ENCODE assay signal across 8 mouse cellular contexts in the genomic region with DNA sequence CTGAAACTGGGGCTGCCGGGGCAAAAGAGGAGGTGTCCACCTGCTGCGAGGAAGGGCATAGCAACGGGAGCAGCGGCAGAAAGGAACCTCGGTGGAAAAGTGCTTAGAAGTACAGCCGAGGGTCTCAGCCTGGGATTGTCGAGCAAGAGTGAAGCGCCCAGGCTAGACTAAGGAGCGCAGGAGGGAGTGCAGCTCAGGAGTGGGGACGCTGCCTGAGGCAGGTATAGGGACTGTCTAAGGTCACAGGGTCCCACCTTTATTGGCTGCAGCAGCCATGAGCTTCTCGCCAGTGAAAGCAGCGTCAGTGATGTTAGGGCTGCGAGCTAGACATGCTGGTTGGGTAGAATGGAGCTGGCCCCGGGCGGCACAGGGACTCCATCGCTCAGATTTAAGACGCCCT. TPM values are rescaled to one million over a fixed set of nuclear protein-coding genes. Genes with fewer than 3 reads are reported as not detected.
A peak's percentile ranks its signal among the peaks of the same experiment; 100 is the strongest.
DNase-seq lines count a peak whose midpoint lies in the region; ATAC-seq and TF ChIP-seq lines count a peak whose summit lies in the region.
"Had no signal": no experiment of that assay in that cellular context is flagged by ENCODE, and none has a peak within 500 bp of the region (broad histone marks: within the 10 kb centered on the region; RNA-seq: fewer than 3 reads in every experiment).

No protein-coding gene starts in this region.

- peaks cover 14% of the 10 kb centered on the region; the same call in 1 of the 2 replicates for H3K27me3 ChIP-seq in lung, postnatal 0 days (replicated peaks; ENCODE audit: insufficient read depth, low read length)
- H3K27me3 ChIP-seq in forebrain, embryonic 14.5 days (replicated peaks; ENCODE audit: control insufficient read depth, insufficient read depth, low read length) = peaks cover 41% of the 10 kb centered on the region
- peaks cover 40% of the 10 kb centered on the region for H3K27me3 ChIP-seq in liver, embryonic 11.5 days (replicated peaks; ENCODE audit: control insufficient read depth, insufficient read depth, low read length)
- H3K27me3 ChIP-seq in stomach, embryonic 16.5 days (ENCODE audit: control insufficient read depth, insufficient read depth, low read length) = peaks cover 39% of the 10 kb centered on the region

- no peaks in the 10 kb centered on the region for H3K36me3 ChIP-seq in lung, postnatal 0 days (ENCODE audit: insufficient read depth, low read length)
- H3K36me3 ChIP-seq in forebrain, embryonic 14.5 days (ENCODE audit: control insufficient read depth, insufficient read depth, low read length) = no peaks in the 10 kb centered on the region
- H3K36me3 ChIP-seq in liver, embryonic 11.5 days (ENCODE audit: control insufficient read depth, insufficient read depth, low read length) = no peaks in the 10 kb centered on the region
- no peaks in the 10 kb centered on the region for H3K36me3 ChIP-seq in stomach, embryonic 16.5 days (ENCODE audit: control insufficient read depth, insufficient read depth, low read length)

- H3K27ac ChIP-seq in lung, postnatal 0 days (ENCODE audit: low read length) = no peak overlapping the region
- H3K27ac ChIP-seq in forebrain, embryonic 14.5 days (ENCODE audit: low read depth, low read length) = no peak overlapping the region
- H3K27ac ChIP-seq in liver, embryonic 11.5 days (ENCODE audit: low read depth, low read length) = no peak overlapping the region
- no peak overlapping the region for H3K27ac ChIP-seq in stomach, embryonic 16.5 days (ENCODE audit: low read length)
- H3K27ac ChIP-seq: macrophage had no signal

- no peak overlapping the region for H3K9ac ChIP-seq in lung, postnatal 0 days (replicated peaks; ENCODE audit: low read depth)
- H3K9ac ChIP-seq in forebrain, embryonic 14.5 days (ENCODE audit: low read length) = peak overlapping the region; percentile 54; the same call in 1 of the 2 replicates
- H3K9ac ChIP-seq in liver, embryonic 11.5 days (ENCODE audit: low read depth, low read length) = peak overlapping the region; percentile 20; the same call in 1 of the 2 replicates
- H3K9ac ChIP-seq in stomach, embryonic 16.5 days (ENCODE audit: low read length) = peak overlapping the region; percentile 69

- no peak for TF ChIP-seq EP300 in lung, postnatal 0 days (IDR thresholded peaks at IDR 0.05)

- no peak for ATAC-seq in lung, postnatal 0 days
- no peak for ATAC-seq in forebrain, embryonic 14.5 days
- ATAC-seq in liver, embryonic 11.5 days (replicated peaks; ENCODE audit: low FRiP score) = no peak
- ATAC-seq in stomach, embryonic 16.5 days (ENCODE audit: insufficient read depth, low FRiP score) = no peak

- H3K4me3 ChIP-seq in lung, postnatal 0 days (ENCODE audit: low read depth, low read length) = peak overlapping the region; percentile 38
- H3K4me3 ChIP-seq in forebrain, embryonic 14.5 days (ENCODE audit: low read depth, low read length) = peak overlapping the region; percentile 42
- H3K4me3 ChIP-seq in liver, embryonic 11.5 days (ENCODE audit: low read depth, low read length) = peak overlapping the region; percentile 61
- peak overlapping the region; percentile 53 for H3K4me3 ChIP-seq in stomach, embryonic 16.5 days (replicated peaks; ENCODE audit: low read length)

- 3% methylated on average over 17 of the region's 17 CpGs for WGBS in lung, postnatal 0 days
- 3% methylated on average over 17 of the region's 17 CpGs for WGBS in forebrain, embryonic 14.5 days
- WGBS in liver, embryonic 11.5 days = 5% methylated on average over 17 of the region's 17 CpGs
- 4% methylated on average over 17 of the region's 17 CpGs for WGBS in stomach, embryonic 16.5 days

- H3K4me1 ChIP-seq in lung, postnatal 0 days (ENCODE audit: insufficient read depth, low read depth, low read length) = peaks cover 15% of the 10 kb centered on the region
- peaks cover 4% of the 10 kb centered on the region; the same call in 1 of the 2 replicates for H3K4me1 ChIP-seq in forebrain, embryonic 14.5 days (ENCODE audit: control insufficient read depth, insufficient read depth, low read length)
- peaks cover 40% of the 10 kb centered on the region for H3K4me1 ChIP-seq in liver, embryonic 11.5 days (replicated peaks; ENCODE audit: control insufficient read depth, insufficient read depth, low read length)
- H3K4me1 ChIP-seq in stomach, embryonic 16.5 days (ENCODE audit: control insufficient read depth, insufficient read depth, low read length) = peaks cover 12% of the 10 kb centered on the region

- no peak for TF ChIP-seq CTCF in lung, postnatal 0 days (IDR thresholded peaks at IDR 0.05)

- DNase-seq in lung, postnatal 0 days (ENCODE audit: low spot score) = no peak
- DNase-seq in lung, postnatal 36 days = no peak
- no peak for DNase-seq in forebrain, embryonic 14.5 days (ENCODE audit: low spot score)
- DNase-seq in liver, embryonic 11.5 days (ENCODE audit: low spot score) = no peak
- no peak for DNase-seq in right cerebral cortex, postnatal 36 days (ENCODE audit: low spot score in 2 of 2)
- no peak for DNase-seq in adrenal gland, postnatal 10 days

- H3K4me2 ChIP-seq in lung, postnatal 0 days (replicated peaks; ENCODE audit: low read depth, low read length) = peak overlapping the region; percentile 76
- H3K4me2 ChIP-seq in forebrain, embryonic 14.5 days (ENCODE audit: low read length) = peak overlapping the region; percentile 75
- H3K4me2 ChIP-seq in liver, embryonic 11.5 days = peak overlapping the region; percentile 97
- H3K4me2 ChIP-seq in stomach, embryonic 16.5 days (ENCODE audit: low read depth, low read length) = peak overlapping the region; percentile 97

- no peaks in the 10 kb centered on the region for H3K9me3 ChIP-seq in lung, postnatal 0 days (ENCODE audit: low read length)
- H3K9me3 ChIP-seq in forebrain, embryonic 14.5 days (replicated peaks; ENCODE audit: control insufficient read depth, low read length) = no peaks in the 10 kb centered on the region
- H3K9me3 ChIP-seq in liver, embryonic 11.5 days (ENCODE audit: control insufficient read depth, low read length) = no peaks in the 10 kb centered on the region
- no peaks in the 10 kb centered on the region for H3K9me3 ChIP-seq in stomach, embryonic 16.5 days (replicated peaks; ENCODE audit: control insufficient read depth, low read length)

RNA-seq across cellular contexts. Expression of a gene that starts 0.6 kb away (rescaled TPM):
- polyA plus RNA-seq in lung, postnatal 0 days (2015; fragmentation: Nextera tagmentation; extraction: Ambion mirVana) = 0.94 and 1.3 TPM in 2 replicates
- 1.0 and 2.7 TPM in 2 replicates for polyA plus RNA-seq in forebrain, embryonic 14.5 days (2014; fragmentation: Nextera tagmentation; extraction: Ambion mirVana)
- 5.2 and 5.9 TPM in 2 replicates for polyA plus RNA-seq in liver, embryonic 11.5 days (2014; fragmentation: Nextera tagmentation; extraction: Ambion mirVana)
- polyA plus RNA-seq in stomach, embryonic 16.5 days (2015; fragmentation: Nextera tagmentation; extraction: Ambion mirVana) = 2.2 and 3.4 TPM in 2 replicates
- total RNA-seq in adrenal gland, postnatal 10 days (2021) = 1 to 10 TPM; 4.9 to 5.1 TPM
- polyA plus RNA-seq: macrophage had no signal

RNA-seq across cellular contexts. Expression of a gene that starts 15.6 kb away (rescaled TPM):
- polyA plus RNA-seq in lung, postnatal 0 days (2015; fragmentation: Nextera tagmentation; extraction: Ambion mirVana) = 1,019 and 1,086 TPM in 2 replicates
- 1,075 and 1,254 TPM in 2 replicates for polyA plus RNA-seq in forebrain, embryonic 14.5 days (2014; fragmentation: Nextera tagmentation; extraction: Ambion mirVana)
- 1,965 and 2,035 TPM in 2 replicates for polyA plus RNA-seq in liver, embryonic 11.5 days (2014; fragmentation: Nextera tagmentation; extraction: Ambion mirVana)
- 1,046 and 1,463 TPM in 2 replicates for polyA plus RNA-seq in stomach, embryonic 16.5 days (2015; fragmentation: Nextera tagmentation; extraction: Ambion mirVana)
- 100 to 1,000 TPM; 682 to 692 TPM for total RNA-seq in adrenal gland, postnatal 10 days (2021)

RNA-seq across cellular contexts. Expression of a gene that starts 40.4 kb away (rescaled TPM):
- polyA plus RNA-seq in lung, postnatal 0 days (2015; fragmentation: Nextera tagmentation; extraction: Ambion mirVana) = 18.3 TPM in 2 replicates
- 0.33 and 0.93 TPM in 2 replicates for polyA plus RNA-seq in forebrain, embryonic 14.5 days (2014; fragmentation: Nextera tagmentation; extraction: Ambion mirVana)
- polyA plus RNA-seq in liver, embryonic 11.5 days (2014; fragmentation: Nextera tagmentation; extraction: Ambion mirVana) = 4.6 and 5.6 TPM in 2 replicates
- polyA plus RNA-seq in stomach, embryonic 16.5 days (2015; fragmentation: Nextera tagmentation; extraction: Ambion mirVana) = 17.6 and 18.4 TPM in 2 replicates
- 10 to 100 TPM in 1 of 2 experiments, 1 to 10 TPM in 1; 9.0 to 10.3 TPM for total RNA-seq in adrenal gland, postnatal 10 days (2021)
- polyA plus RNA-seq: macrophage had no signal

RNA-seq across cellular contexts. Expression of a gene that starts 55.0 kb away (rescaled TPM):
- 22.7 and 27.3 TPM in 2 replicates for polyA plus RNA-seq in lung, postnatal 0 days (2015; fragmentation: Nextera tagmentation; extraction: Ambion mirVana)
- polyA plus RNA-seq in forebrain, embryonic 14.5 days (2014; fragmentation: Nextera tagmentation; extraction: Ambion mirVana) = 34.2 and 38.2 TPM in 2 replicates
- 41.3 and 46.0 TPM in 2 replicates for polyA plus RNA-seq in liver, embryonic 11.5 days (2014; fragmentation: Nextera tagmentation; extraction: Ambion mirVana)
- polyA plus RNA-seq in stomach, embryonic 16.5 days (2015; fragmentation: Nextera tagmentation; extraction: Ambion mirVana) = 43.0 and 44.8 TPM in 2 replicates
- total RNA-seq in adrenal gland, postnatal 10 days (2021) = 10 to 100 TPM; 64.9 to 82.8 TPM
